Mouse (Mus musculus) liver, adult 2 months (tissue): ENCODE results near the gene Gm20388.

Source experiments
- CTCF ChIP-seq: fragments of 200-500 bp; IDR thresholded peaks from 2 replicates; pipeline ENCODE4 v1.5.1; 2011; ENCODE audit warnings: low read depth, low read length, control low read depth
- POLR2A ChIP-seq: fragments of 200-500 bp; IDR thresholded peaks from 2 replicates; pipeline ENCODE4 v1.6.1; 2011; ENCODE audit warnings: low read length, control low read depth; ENCODE audit not compliant: insufficient read depth; ENCODE audit errors: extremely low read depth

DNA sequence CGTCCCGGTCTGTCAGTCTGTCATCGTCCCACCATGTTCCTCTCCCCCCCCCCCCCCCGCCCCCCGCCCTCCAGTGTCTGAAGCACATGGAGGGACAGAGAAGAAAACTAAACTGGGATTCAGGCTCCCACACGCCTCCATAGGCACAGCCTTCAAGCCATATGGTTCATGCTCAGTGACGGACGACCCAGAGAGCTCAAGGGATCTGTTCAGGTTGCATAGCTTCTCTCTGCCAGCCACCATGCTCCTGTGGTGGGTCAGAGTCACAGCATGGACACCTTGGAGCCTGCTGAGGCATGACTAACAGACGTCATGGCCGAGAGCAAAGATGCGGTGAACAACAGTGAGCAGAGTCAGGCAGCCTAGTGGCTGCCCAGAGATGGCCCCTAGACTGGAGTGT, 504.8 kb downstream of the Gm20388 start:
- no peak for TF ChIP-seq POLR2A
- no peak for TF ChIP-seq CTCF
